Mouse (Mus musculus): ENCODE data around the gene Lrp8. TPM values are rescaled to one million over a fixed set of nuclear protein-coding genes. Genes with fewer than 3 reads are reported as not detected.
A peak's percentile ranks its signal among the peaks of the same experiment; 100 is the strongest.

Gene Lrp8
- polyA plus RNA-seq, 1 experiment from 2014 or later: 0.61 TPM

DNA sequence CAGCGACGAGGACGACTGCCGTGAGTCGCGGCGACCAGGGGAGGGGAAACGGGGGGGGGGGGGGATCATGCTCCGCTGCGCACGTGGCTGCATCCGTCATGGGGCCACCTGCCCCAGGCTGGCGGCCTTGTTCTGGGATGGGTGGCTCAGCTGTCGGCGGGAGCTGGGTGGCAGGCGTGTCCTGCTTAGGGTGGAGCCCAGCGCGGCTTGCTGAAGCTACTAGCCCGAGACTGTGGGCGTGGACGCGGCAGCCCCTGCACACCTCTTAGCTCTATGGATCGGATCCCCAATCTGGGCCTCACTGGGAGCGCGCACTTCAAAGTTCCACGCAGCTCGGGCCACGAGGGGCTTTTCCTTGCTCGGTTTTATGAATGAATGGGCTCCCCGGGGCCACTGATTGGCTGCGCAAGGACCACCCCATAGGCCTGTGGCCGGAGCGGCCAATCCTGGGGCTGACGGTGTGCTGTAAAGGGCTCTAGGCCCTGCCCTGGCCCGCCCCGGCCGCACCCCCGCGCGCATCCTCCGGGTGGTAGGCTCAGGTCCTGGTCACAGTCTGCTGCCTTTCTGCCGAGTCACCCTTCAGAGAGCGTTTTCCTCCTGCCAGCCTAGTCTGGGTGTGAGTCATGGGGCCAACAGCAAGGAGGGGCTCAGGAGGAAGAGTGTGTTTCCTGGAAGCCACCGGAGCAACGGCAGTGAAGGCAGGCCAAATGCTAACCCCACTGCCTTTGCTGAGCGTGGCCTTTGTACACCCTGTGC is 1.5 kb downstream of the Lrp8 start:
- peak overlapping the region; percentile 99 for H3K4me2 ChIP-seq (ENCODE audit: low read depth, low read length)
- H3K4me1 ChIP-seq (ENCODE audit: insufficient read depth): peaks cover 26% of the 10 kb centered on the region
- H3K4me3 ChIP-seq (ENCODE audit: low read depth, low read length): peak overlapping the region; percentile 60
- under 1% methylated on average over 44 of the region's 46 CpGs for WGBS (ENCODE audit: insufficient replicate concordance)
- peak; percentile 90 for DNase-seq
- peak overlapping the region; percentile 70 for H3K27ac ChIP-seq (ENCODE audit: low read depth)
- H3K9me3 ChIP-seq (ENCODE audit: low read length): no peaks in the 10 kb centered on the region
- TF ChIP-seq CTCF (IDR thresholded peaks at IDR 0.05; ENCODE audit: low read depth) (0 out of 2 replicates have a peak, but pooled peaks have one; percentile 3), EP300 (IDR thresholded peaks at IDR 0.05; ENCODE audit: low read depth) (no peak)
- H3K36me3 ChIP-seq (replicated peaks; ENCODE audit: insufficient read depth, low read length): no peaks in the 10 kb centered on the region
- H3K9ac ChIP-seq (replicated peaks): peak overlapping the region; percentile 57
- H3K27me3 ChIP-seq (ENCODE audit: insufficient read depth, low read length): 0 out of 2 replicates have a peak, but pooled peaks cover 6% of the 10 kb centered on the region
- peak; percentile 95 for ATAC-seq

DNA sequence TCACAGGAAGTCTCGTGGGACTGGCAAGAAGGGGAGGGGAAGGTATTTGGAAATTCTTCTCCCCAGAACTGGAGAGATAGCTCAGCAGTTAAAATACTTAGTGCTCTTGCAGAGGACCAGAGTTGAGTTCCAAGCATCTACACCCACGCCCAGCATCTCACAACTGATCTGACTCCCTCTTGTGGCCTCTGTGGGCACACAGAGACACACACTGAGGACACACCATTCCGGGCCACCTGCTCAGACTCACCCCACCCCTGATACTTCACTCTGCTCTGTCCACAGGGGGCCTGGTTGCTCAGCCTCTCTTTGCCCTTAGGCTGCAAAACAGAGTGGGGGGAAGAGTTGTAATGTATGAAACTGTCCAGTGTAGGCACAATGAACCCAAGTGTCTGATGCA is 3.4 kb downstream of the Lrp8 start:
- DNase-seq: no peak
- WGBS (ENCODE audit: insufficient replicate concordance): 60% methylated on average over 3 of the region's 3 CpGs

DNA sequence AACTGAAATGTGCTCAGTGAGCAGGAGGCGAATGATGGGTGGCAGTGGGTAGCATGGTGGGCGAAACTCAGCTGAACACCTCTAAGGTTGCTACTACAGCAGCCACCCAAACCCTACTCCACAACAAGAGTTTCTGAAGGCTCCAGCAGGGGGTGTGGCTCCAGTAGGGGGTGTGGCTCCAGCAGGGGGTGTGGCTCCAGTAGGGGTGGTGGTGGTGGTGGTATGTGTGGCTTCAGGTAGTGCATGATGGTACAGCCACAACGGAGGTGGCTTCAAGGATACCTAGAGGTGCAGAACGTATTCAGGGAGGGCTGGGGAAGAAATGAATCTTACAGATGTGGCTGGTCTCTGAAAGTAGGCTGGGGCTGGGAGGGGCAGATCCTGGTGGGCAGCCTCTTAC is 5.7 kb downstream of the Lrp8 start:
- no peak overlapping the region for H3K4me3 ChIP-seq (ENCODE audit: low read depth, low read length)
- 51% methylated on average over 4 of the region's 4 CpGs for WGBS (ENCODE audit: insufficient replicate concordance)
- no peak for TF ChIP-seq EP300 (IDR thresholded peaks at IDR 0.05; ENCODE audit: low read depth)
- 0 out of 2 replicates have a peak, but pooled peaks have one; percentile 14 for TF ChIP-seq CTCF (IDR thresholded peaks at IDR 0.05; ENCODE audit: low read depth)
- H3K27me3 ChIP-seq (ENCODE audit: insufficient read depth, low read length): no peaks in the 10 kb centered on the region
- H3K36me3 ChIP-seq (replicated peaks; ENCODE audit: insufficient read depth, low read length): no peaks in the 10 kb centered on the region
- H3K4me2 ChIP-seq (ENCODE audit: low read depth, low read length): no peak overlapping the region
- H3K4me1 ChIP-seq (ENCODE audit: insufficient read depth): peaks cover 14% of the 10 kb centered on the region
- peak; percentile 62 for DNase-seq
- no peaks in the 10 kb centered on the region for H3K9me3 ChIP-seq (ENCODE audit: low read length)
- ATAC-seq: no peak
- no peak overlapping the region for H3K27ac ChIP-seq (ENCODE audit: low read depth)
- H3K9ac ChIP-seq (replicated peaks): no peak overlapping the region

More for the DNA sequence above, 3.4 kb downstream of the Lrp8 start:
- Histone ChIP-seq H3K9ac (replicated peaks) (no peak overlapping the region), H3K9me3 (ENCODE audit: low read length) (no peaks in the 10 kb centered on the region), H3K4me2 (ENCODE audit: low read depth, low read length) (no peak overlapping the region), H3K4me3 (ENCODE audit: low read depth, low read length) (no peak overlapping the region), H3K36me3 (replicated peaks; ENCODE audit: insufficient read depth, low read length) (no peaks in the 10 kb centered on the region), H3K27ac (ENCODE audit: low read depth) (no peak overlapping the region), H3K27me3 (ENCODE audit: insufficient read depth, low read length) (0 out of 2 replicates have a peak, but pooled peaks cover 6% of the 10 kb centered on the region), H3K4me1 (ENCODE audit: insufficient read depth) (peaks cover 26% of the 10 kb centered on the region)
- peak; percentile 56 for TF ChIP-seq CTCF (IDR thresholded peaks at IDR 0.05; ENCODE audit: low read depth)
- no peak for TF ChIP-seq EP300 (IDR thresholded peaks at IDR 0.05; ENCODE audit: low read depth)
- no peak for ATAC-seq

DNA sequence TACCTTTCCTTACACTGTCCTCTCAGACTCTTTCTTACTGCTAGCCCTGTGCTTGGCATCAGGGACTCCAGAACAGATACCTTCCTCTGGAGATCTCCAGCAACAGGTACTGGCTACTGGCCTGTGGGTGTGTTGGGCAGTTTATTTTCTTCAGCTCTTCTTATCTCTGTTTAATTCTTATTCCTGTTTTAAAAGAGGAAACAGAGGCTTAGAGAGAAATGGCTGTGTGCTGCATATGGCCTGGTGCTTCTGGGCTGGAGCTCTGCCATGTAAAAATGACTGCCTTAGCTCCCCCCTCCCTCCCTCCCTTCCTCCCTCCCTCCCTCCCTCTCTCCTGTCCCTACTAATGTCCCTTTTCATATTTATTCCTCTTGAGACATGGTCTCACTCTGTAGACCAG is 6.6 kb downstream of the Lrp8 start:
- no peaks in the 10 kb centered on the region for H3K27me3 ChIP-seq (ENCODE audit: insufficient read depth, low read length)
- H3K4me2 ChIP-seq (ENCODE audit: low read depth, low read length): no peak overlapping the region
- no peaks in the 10 kb centered on the region for H3K9me3 ChIP-seq (ENCODE audit: low read length)
- no peaks in the 10 kb centered on the region for H3K36me3 ChIP-seq (replicated peaks; ENCODE audit: insufficient read depth, low read length)
- no peak for TF ChIP-seq EP300 (IDR thresholded peaks at IDR 0.05; ENCODE audit: low read depth)
- no peak for TF ChIP-seq CTCF (IDR thresholded peaks at IDR 0.05; ENCODE audit: low read depth)
- DNase-seq (no peak), ATAC-seq (no peak)
- no peak overlapping the region for H3K4me3 ChIP-seq (ENCODE audit: low read depth, low read length)
- H3K9ac ChIP-seq (replicated peaks): no peak overlapping the region
- no peak overlapping the region for H3K27ac ChIP-seq (ENCODE audit: low read depth)
- H3K4me1 ChIP-seq (ENCODE audit: insufficient read depth): peaks cover 10% of the 10 kb centered on the region

DNA sequence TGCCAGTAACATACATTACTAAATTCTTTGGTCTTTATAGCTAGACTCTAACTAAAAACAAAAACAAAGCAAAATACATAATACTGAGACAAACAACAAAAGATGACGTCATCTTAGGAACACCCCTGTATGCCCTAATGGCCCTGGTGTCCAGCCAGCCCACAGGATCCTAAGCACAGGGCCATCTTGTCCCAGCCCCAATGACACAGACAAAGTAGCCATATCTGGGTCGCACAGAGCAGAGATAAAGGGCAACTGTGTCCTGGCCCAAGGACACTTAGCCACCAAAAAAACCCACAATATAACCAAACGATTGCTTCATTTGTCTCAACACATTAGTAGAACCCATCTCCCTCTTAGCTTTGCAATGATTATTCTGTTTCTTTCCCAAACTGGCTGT is 8.9 kb downstream of the Lrp8 start:
- DNase-seq: no peak
- TF ChIP-seq CTCF (IDR thresholded peaks at IDR 0.05; ENCODE audit: low read depth) (no peak), EP300 (IDR thresholded peaks at IDR 0.05; ENCODE audit: low read depth) (no peak)
- ATAC-seq: no peak
- no peaks in the 10 kb centered on the region for H3K36me3 ChIP-seq (replicated peaks; ENCODE audit: insufficient read depth, low read length)
- no peak overlapping the region for H3K27ac ChIP-seq (ENCODE audit: low read depth)
- H3K4me1 ChIP-seq (ENCODE audit: insufficient read depth): peaks cover 8% of the 10 kb centered on the region
- no peak overlapping the region for H3K9ac ChIP-seq (replicated peaks)
- no peak overlapping the region for H3K4me2 ChIP-seq (ENCODE audit: low read depth, low read length)
- H3K27me3 ChIP-seq (ENCODE audit: insufficient read depth, low read length): no peaks in the 10 kb centered on the region
- H3K4me3 ChIP-seq (ENCODE audit: low read depth, low read length): no peak overlapping the region
- WGBS (ENCODE audit: insufficient replicate concordance): 55% methylated on average over 3 of the region's 3 CpGs
- no peaks in the 10 kb centered on the region for H3K9me3 ChIP-seq (ENCODE audit: low read length)

DNA sequence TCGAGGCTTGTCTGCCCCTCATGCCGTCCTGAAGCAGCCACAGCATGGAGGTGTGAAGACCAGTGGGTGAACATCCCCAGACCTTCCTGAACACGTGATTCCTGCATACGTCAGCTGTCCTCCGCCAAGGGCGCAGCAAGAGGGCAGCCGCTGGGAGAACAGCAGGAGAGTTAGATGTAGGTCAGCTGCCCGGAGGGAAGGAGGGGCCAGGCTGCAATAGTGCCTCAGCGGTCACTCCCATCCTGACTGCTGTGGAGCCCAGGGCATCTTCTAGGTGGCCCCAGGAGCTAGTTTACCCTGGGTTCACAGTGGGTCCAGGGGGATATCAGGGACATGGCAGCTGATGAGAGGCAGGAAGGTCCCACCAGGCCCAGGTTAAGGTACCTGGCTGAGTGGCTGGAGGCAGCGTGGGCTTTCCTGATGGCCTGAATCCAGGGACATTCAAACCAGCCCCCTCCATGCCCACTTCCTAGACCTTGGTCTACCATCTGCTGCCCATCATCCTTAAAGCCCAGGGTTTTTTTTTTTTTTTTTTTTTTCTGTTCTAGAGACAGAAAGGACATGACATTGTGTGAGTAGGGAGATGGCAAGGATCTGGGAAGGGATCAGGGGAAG is 9.8 kb downstream of the Lrp8 start:
- ATAC-seq: no peak
- DNase-seq: no peak
- no peaks in the 10 kb centered on the region for H3K9me3 ChIP-seq (ENCODE audit: low read length)
- no peak overlapping the region for H3K27ac ChIP-seq (ENCODE audit: low read depth)
- H3K4me3 ChIP-seq (ENCODE audit: low read depth, low read length): no peak overlapping the region
- WGBS (ENCODE audit: insufficient replicate concordance): 78% methylated on average over 10 of the region's 10 CpGs
- no peaks in the 10 kb centered on the region for H3K27me3 ChIP-seq (ENCODE audit: insufficient read depth, low read length)
- H3K9ac ChIP-seq (replicated peaks): no peak overlapping the region
- H3K36me3 ChIP-seq (replicated peaks; ENCODE audit: insufficient read depth, low read length): no peaks in the 10 kb centered on the region
- H3K4me2 ChIP-seq (ENCODE audit: low read depth, low read length): no peak overlapping the region
- TF ChIP-seq EP300 (IDR thresholded peaks at IDR 0.05; ENCODE audit: low read depth) (no peak), CTCF (IDR thresholded peaks at IDR 0.05; ENCODE audit: low read depth) (no peak)
- peaks cover 8% of the 10 kb centered on the region for H3K4me1 ChIP-seq (ENCODE audit: insufficient read depth)
